Mouse (Mus musculus) kidney, adult 8-10 months (tissue): ENCODE results near the gene Pgm1.

ENCODE experiments used
- DNase-seq, 2 experiments: peaks; one replicate each; pipeline ENCODE4 v3.0.0; 2022

Pgm1 gene

DNA sequence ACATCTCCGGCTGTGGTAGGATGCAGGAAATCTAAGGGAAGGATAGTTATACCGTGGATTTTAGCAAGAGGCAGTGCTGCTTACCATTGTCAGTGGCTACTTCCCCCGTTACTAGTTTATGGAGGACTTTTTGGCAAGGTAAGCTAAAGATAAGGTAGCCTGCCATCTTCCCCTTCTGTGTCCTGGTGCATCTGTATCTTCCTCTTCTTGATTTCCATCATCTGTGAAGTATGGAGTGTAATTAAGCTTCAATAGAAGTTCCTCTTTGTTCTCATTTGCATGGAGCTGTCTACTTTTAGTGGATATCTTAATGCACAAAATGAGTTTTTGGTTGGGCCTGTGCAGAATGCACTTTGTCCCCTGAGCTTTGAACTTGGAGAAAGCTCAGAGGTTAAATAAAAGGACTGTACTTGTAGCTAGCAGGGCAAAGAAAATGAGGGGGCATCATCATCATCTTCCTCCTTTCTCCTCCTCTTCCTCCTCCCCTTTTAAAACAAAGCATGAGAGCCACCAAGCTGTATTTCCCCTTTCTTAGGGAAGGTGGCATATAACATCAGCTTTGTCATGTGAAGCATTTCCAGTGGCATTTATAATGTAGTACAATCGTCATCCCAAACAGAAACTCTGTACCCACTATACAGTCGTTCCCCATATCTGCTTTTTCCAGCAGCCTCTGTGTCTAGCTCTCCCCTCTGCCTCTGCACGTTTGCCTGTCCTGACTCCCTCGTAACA, 29.0 kb downstream of the Pgm1 start:
- no peak for DNase-seq

DNA sequence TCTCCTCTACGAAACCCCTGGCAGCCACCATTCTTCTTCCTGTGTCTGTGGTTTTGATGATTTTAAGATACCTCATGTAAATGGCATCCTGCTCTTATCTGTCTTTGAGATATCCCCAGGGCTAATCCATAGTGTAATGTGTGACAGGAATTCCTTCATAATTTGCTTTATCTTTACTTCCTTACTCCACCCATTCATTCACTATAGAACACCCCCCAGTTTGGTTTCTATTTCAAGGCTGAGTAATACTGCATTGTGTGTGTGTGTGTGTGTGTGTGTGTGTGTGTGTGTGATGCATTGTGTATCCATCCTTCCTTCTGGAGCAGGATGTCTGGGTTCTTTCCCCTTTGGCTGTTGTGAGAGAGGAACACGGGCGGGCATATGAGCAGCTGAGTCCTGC, 30.1 kb downstream of the Pgm1 start:
- no peak for DNase-seq

DNA sequence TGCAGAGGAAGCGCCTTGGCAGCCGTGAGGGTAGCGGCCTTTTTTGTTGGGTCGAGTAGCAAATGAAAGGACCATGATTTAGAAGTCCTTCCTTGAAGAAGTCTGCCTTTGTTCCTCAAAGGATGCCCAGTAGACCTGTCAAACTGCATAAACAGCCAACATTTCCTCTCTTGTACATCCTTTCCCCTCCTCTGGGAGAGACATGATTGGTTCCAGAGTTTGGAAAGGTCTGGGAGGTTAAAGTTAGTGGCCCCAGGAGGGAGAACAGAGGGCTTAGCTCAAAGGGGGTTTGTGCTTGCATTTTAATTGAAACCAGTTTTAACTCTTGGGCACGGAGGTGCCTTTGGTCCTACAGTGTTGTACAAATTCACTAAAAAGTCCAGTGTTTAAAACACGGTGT, 37.3 kb downstream of the Pgm1 start:
- DNase-seq, result no peak

DNA sequence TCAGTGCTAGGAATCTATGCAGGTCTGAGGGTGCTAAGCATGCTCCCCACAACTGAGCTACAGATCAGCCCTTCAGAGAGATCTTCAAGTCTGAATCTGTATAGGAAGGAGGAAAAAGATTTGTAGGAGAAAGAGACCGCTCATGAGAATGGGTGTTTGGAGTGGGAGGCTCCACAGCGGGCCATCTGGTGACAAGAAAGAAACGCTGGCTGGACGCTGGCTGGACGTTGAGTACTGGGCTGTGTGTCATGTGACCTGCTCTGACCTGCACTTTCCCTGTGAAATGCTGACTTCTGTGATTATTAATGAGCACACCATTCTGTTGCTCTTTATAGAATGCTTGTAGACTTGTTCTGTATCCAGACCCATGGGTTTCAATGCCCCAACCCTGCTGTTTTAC, 40.1 kb downstream of the Pgm1 start:
- DNase-seq, result peak; percentile 35 to 47

DNA sequence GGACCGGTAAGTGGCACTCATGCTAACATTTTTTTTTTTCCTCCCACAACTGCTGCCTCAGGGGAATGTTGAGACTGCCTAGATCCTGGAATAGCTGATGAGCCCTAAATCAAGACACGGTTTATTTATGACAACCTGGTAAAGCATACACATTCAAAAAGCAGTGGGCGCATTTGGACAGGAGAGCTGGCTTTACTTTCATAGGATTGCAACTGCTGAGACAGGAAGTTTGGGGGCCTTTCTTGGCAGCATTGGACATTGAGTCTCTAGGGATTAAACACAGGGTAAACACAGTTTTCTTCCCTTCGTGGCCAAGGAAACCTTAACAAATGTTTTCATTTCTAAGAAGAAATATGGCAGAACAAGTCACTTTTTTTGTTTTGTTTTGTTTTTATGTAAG, 40.9 kb downstream of the Pgm1 start:
- DNase-seq, result no peak

DNA sequence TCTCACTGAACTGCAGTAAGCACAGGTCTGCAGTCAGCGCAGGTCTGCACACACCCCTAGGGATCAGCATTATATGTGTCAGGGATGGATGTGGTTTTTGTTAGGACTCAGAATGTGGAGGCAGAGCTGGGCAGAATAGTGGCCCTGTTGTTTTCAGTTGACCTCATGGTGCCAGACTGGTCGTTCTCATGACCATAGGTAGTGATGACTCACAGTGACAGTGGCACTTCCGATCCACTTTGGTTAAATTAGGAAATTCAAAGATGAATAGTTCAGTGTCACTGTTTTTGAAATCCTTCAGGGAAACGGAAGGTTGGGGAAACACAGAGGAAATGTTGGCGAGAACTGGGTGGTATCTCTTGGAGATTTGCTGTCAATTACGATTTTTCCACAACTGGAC, 43.7 kb downstream of the Pgm1 start:
- no peak for DNase-seq

DNA sequence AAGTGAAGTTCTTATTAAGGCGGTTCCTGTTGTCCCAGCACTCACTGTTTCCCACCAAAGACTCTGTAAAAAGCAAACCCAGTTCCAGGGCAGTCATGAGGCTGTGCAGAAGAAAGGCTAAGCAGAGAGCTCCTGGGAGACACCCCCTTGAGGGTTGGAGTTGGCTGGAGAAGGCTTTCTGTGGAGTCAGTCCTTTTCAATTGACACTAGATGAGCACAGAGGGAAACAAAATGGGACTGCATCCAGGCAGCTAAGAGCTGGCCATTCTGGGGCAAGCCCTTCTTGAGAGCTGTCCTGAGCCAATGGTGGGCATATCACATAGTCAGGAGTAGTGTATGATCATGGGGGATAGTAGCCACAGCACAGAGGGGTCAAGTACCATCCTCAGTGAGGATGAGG, 44.7 kb downstream of the Pgm1 start:
- no peak for DNase-seq

DNA sequence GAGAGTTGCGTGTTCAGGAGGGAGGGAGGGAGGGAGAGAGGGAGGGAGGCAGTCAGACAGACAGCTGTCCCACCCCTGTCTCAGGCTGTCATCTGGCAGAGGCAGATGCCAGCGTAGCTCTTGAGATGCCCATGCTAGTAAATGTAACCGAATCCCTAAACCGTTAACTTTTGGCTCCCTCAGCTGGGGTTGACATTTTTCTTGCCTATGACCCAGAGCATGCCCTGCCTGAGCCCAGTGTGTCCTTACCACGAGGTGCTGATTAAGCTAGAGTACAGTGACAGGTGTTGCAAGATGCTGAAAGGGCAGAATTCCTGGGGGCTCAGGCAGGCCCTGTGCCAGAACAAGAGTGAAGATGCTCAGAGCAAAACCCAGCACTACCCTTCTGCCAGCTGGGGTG, 45.2 kb downstream of the Pgm1 start:
- no peak for DNase-seq

DNA sequence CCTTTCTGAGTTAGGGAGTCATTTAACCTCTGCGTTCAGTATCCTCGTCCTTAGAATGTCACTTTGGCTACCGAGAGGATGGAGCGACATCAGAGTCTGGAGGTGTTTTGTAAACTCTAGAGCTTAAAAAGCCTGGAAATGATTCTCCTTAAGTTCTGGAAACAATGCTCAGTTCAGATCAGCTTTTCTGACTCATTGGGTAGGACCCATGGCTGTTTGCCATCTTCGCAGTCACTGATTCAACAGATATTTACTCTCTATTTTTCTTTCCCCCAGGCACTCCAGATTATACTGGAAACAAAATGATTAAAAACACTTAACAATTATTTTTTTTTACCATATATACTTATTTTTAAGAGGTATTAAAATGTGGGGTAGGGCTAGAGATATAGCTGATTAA, 50.1 kb downstream of the Pgm1 start:
- DNase-seq, result no peak

DNA sequence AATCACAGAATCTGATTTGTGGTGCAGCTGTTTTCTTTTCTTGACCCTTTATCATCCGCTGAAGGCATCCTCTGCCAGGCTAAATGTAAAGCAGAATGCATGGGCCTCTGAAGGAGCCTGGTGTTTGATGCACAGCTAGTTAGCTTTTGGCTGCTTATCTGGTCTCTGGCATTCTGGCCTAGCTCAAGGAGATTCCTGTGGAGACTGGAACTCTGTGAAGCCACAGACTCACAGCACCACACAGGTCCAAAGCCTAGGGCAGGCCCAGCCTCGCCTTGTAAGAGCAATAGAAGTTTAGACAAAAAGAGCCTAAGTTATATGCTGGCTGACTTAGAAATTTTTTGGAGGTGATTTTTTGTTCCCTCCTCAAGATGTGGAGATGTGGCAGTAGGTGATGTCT, 52.0 kb downstream of the Pgm1 start:
- no peak for DNase-seq

DNA sequence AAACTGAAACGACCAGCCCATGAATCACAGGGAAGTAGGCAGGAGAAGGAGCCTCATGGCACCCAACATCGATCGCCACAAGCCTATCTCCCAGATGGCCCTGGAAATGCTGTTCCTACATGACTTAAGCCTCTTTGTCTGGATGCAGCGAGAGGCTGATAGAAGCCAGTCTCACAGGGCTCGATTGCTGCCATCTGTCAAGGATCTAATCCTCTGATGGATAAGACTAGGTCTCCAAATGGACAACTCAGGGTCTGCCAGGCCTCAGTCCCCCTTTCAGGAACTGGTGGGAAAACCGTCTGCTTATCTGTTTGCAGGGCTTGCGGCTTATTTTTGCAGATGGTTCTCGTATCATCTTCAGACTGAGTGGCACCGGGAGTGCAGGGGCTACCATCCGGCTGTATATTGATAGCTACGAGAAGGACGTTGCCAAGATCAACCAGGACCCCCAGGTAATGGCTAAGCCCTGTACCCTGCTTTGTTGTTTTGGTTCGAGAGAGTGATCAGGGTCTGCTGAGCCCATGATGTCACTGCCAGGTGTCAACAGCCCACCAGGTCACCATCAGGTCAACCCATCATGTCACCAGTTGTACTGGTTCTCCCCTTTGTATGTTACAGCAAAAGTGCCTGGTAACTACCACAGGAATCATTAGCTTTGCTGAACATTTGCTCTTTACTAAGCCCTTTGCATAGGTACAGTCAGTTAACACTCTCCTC, 54.6 kb downstream of the Pgm1 start:
- DNase-seq, result no peak

DNA sequence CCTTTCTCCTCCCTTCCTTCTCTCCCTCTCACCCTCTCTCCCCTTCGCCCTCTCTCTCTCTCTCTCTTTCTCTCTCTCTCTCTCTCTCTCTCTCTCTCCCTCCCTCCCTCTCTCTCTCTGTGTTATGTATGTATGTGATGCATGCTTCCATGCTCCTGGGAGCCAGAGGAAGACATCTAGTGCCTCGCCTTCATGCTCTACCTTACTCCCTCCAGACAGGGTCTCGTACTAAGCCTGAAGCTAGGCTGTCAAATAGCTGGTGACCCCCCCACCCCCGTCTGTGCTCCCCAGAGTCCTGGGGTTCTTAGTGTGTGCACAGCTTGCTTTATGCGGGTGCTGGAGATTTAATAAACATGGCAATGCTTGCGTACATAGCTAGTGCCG, 55.1 kb downstream of the Pgm1 start:
- DNase-seq, result no peak

DNA sequence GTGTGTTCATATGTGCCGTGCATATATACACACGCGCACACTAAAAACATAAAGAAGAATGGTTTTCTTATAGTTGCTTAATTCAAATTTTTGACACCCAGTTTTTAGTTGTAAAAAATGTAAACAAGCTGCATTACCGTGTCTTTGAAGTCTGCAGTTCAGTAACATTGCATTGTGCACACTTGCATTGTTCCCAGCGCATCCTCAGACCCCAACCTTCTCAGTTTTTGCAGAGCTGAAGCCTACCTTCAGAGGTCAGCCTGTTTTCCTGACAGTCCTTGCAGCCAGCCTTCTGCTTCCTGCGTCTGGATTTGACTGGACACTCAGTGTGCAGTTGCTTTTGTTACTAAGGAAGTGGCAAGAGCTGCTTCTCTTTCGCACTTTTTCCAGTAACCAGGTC, 55.9 kb downstream of the Pgm1 start:
- no peak for DNase-seq

DNA sequence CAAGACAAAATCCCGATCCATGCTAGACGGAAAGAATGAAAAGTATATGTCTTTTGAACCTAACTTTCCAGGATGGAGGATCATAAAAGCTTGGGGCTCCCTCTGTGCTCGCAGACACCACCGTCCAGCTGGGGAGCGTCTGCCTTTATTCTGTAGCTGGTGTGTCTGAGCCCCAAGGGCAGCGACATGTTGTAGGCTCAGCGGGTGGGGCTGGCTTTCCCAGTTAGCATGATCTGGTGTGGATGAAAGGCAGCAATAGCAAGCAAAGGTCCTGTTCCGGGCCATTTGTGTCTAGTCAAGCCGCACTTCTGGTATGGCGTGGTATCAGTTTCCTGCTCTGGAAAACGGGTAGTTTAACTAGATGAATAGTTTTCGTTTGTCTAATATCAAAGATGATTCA, 56.4 kb downstream of the Pgm1 start:
- DNase-seq, result no peak

DNA sequence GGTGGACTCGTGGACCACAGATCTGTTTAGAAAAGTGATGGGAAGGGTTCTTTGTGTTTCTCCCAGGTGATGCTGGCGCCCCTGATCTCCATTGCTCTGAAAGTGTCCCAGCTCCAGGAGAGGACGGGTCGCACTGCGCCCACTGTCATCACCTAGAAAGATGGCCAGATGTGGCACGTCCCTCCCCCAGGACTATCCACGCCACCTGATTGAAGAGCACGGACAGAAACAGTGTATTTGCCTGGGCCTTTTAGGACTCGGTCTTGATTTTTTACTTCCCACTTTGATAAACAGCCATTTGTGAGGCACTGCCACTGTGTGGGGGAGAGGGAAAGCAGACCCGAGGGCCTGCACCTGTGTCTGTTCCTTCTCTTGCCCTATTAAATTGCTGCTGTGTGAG, 57.4 kb downstream of the Pgm1 start:
- DNase-seq, result no peak

DNA sequence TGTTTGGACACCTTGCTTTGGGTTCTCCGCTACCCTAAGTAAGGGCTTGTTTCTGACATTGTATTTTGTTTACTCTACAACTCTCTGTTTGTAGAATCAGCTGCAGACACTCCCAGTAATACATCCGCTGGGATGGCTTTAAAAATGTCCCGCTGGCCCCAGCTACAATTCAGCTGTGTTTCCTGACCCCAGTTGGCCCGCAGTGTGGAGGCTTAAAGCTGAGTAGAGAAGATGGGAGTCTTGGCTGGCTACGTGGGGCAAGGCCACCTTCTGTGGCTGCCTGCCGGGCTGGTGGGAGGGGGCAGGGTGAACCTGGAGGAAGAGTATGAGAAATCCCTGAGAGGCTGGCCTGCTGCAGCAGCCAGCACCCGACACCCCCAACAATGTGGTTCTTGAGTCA, 59.6 kb downstream of the Pgm1 start:
- no peak for DNase-seq

DNA sequence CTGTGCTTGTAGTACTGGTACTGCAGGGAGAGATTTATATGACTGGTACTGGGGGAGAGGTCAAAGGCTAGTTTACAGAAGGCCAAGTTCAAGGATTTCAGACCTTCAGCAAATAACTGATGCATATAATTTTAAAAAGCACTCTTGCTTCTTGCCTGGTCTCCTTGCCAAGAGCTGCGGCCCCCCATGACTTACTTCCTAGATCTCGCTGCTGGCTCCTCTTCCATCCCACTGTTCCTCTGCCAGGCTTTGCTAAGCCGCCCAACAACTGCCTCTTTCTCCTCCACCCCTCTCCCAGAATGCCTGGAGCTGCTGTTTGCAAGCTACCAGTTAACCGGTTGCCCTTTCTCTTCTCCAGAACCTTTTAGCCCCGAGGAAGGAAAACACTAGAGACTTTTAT, 71.8 kb downstream of the Pgm1 start:
- no peak for DNase-seq

DNA sequence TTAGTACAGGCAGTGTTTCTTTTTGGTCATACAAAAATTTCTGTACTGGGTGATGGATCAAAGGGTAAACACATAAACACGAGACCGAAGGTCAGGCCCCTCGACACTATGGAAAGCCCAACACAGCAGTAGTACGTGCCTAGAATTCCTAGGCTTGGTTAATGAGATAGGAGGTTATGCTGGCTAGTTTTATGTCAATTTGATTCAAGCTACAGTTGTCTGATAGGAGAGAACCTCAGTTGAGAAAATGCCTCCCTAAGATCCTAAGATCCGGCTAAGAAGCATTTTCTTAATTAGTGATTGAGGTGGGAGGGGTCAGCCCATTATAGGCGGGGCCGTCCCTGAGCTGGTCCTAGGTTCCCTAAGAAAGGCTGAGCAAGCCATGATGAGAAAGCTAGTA, 72.6 kb downstream of the Pgm1 start:
- DNase-seq, result no peak

DNA sequence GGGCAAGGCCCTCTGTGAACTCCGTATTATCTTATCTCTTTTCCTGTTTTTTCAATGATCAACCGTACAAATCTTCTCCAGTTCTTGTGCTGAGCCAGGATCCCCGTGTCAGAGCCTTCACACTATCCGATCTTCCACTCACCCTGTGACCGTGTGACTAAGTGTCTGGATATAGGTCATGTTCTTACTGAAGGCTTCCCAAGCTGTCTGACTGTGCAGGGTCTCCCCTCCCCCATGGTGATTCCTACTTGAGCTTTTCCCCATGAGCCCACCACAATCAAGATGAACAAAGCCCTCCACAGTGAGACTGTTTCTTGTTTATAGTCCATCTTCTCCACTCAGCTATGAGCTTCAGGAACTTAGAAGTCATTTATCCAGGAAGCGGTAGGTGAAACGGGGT, 78.5 kb downstream of the Pgm1 start:
- DNase-seq, result no peak

DNA sequence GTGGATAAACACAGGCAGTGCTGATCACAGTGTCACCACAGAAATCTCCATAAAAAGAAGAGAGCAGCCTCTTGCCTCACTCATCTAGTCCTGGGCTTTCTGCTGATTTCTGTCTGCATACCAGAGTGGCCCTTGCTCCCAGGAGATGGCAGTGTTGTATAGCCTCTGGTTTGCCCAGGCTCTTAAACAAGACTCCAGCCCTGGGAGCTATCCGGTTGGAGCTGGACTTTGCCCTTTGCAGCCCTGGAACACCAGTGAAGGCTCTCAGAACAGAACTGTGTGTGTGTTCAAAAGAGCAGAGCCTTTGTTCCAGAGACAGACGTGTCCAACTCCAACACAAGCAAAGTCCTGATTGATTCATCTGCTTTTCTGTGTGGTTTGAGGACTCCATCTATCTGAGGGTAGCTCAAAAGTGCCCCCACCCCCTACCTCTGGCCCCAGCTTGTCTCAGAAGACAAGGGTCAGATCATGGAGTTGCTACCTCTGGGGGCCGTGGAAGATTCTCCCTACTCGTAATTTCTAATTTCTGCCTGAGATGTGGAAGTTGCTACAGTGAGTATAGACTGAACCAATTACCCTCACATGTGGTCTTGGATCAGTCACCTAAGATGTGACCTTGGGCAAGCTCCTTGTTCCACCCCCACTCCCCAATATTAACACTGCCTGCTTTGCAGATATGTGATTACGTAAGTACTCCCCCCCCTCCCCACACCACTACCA, 79.3 kb downstream of the Pgm1 start:
- DNase-seq, result peak; percentile 90 to 93

DNA sequence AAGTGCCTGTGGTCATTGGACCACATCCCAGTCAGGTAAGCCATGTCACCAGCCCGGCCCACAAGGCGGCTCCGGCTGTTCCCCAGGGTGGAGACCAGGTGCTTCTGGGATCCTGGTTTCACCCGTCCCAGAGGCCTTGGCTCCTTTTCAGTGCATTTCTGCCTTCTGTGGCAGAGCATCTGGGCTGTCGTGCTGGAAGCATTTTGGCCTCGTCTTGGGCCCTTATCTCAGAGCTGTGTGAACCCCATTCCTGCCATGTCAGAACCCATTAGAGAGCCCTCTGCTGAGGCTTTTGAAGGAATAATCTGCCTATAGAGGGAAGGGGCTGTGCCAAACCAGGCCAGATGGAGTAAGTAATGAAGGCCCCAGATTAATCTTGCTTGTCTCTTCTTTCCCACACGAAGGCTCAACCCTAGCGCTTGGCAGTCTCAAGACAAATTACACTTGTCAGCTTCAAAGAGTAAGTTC, 80.0 kb downstream of the Pgm1 start:
- peak; percentile 48 to 52 for DNase-seq

DNA sequence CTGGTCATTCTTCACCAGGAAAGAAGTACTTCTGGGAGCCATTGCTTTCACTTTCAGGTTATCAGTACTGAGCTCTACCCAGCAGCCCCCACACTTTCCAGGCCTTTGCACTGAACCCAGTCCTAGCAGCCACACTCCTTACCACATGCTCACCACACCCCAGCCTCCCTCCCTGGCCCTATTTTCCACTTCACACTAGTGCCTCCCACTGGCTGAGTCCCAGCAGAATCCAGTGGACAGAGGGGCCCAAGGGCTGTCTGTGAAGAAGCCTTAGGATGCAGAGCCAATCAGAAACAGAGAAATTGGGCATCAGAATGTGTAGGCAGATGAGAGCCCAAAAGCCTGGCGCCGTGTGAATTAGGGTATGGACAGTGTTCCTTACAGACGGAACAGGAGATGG, 81.7 kb downstream of the Pgm1 start:
- DNase-seq, result no peak

DNA sequence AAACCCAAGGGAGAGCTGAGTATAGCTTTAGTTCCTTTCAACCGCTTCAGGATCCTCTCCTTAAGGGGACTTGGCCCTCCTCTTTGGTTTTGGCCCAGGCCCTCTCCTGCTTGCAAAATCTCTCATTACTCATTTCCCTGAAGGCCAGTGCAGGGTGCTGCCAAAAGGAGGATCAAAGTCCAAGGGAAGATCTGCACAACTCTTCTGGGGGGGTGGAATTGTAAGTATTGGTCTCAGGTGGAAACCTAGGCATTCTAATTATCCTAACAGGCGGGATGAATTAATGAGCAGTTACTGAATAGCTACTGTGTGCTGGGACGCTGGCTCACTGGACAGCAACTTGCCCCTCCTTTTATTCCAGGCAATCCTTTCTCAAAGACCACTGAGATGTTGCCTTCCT, 82.3 kb downstream of the Pgm1 start:
- peak; percentile 73 to 85 for DNase-seq

DNA sequence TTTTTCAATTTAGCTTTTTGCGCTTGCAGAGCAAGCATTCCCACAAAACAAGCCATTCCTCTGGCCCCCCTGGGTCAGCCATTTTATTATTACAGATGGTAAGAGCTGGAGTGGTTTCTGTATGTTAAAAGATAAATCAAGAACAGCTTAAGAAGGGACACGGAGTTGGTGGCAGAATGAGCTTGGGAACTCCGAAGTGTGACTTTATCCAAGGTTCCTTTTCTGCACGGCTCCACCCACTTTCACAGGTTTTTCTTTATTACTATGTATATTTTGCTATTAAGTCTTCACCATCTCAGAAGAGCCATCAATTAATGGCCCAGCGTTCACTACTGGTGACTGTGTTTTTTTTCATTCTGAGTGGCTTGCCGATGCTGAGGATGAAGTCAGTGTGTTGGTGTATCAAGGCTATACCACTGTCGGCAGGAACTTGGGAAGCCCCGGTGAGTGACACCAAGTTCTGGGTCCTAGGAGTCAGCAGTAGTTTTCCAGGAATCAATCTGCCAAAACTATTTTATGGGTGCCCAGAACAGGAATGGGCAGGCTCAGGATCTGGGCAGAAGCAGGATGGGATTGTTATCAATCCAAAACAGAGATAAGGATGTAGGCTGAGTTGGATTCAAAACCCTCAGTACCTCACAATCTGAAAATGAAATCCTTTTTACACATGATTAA, 83.3 kb downstream of the Pgm1 start:
- DNase-seq, result no peak
